Mouse (Mus musculus) lung, embryonic 14.5 days (tissue): ENCODE data around the gene Tmem63a. TPM values are rescaled to one million over a fixed set of nuclear protein-coding genes. Genes with fewer than 3 reads are reported as not detected.

Source experiments
- ATAC-seq: fragments of 200-750 bp; cut with Nextera tagmentation; 2 replicates; pipeline ENCODE4 v1.8.0; 2017; ENCODE audit warnings: mild to moderate bottlenecking, moderate TSS enrichment, moderate library complexity; ENCODE audit not compliant: insufficient read depth
- DNase-seq: peaks from one replicate; pipeline ENCODE4 v3.0.0-alpha.2; 2015
- H3K27ac ChIP-seq: fragments of 300-500 bp; sonication (generic); 2 replicates; pipeline ENCODE4 v1.5.1; 2014; ENCODE audit warnings: low read depth, mild to moderate bottlenecking, moderate library complexity
- H3K27me3 ChIP-seq: fragments of 300-500 bp; sonication (generic); 2 replicates; pipeline ENCODE4 v1.6.1; 2014; ENCODE audit warnings: low read length, control low read depth; ENCODE audit not compliant: insufficient read depth
- H3K36me3 ChIP-seq: fragments of 300-500 bp; sonication (generic); 2 replicates; pipeline ENCODE4 v1.6.1; 2014; ENCODE audit warnings: control low read depth; ENCODE audit not compliant: insufficient read depth
- H3K4me1 ChIP-seq: fragments of 300-500 bp; sonication (generic); 2 replicates; pipeline ENCODE4 v1.6.1; 2014; ENCODE audit warnings: antibody characterized with exemption, control low read depth; ENCODE audit not compliant: insufficient read depth
- H3K4me2 ChIP-seq: fragments of 300-500 bp; sonication (generic); 2 replicates; pipeline ENCODE4 v1.6.1; 2014; ENCODE audit warnings: mild to moderate bottlenecking
- H3K4me3 ChIP-seq: fragments of 300-500 bp; sonication (generic); 2 replicates; pipeline ENCODE4 v1.5.1; 2014; ENCODE audit warnings: low read depth, low read length
- H3K9ac ChIP-seq: fragments of 300-500 bp; sonication (generic); 2 replicates; pipeline ENCODE4 v1.6.1; 2014
- H3K9me3 ChIP-seq: fragments of 300-500 bp; sonication (generic); 2 replicates; pipeline ENCODE4 v1.6.1; 2016; ENCODE audit warnings: low read depth, low read length, control low read depth
- CTCF ChIP-seq: IDR thresholded peaks from 2 replicates; pipeline ENCODE4 v1.5.1; 2016; ENCODE audit warnings: antibody characterized with exemption, low read depth
- WGBS: fragments of 180-500 bp; shearing (Covaris S2); extraction: QIAGEN DNeasy Blood & Tissue Kit; methylation state at CpG from one replicate; pipeline ENCODE4 v1.1.7; 2014; 5-methylcytosine and 5-hydroxymethylcytosine counted together
- polyA plus RNA-seq: library from polyadenylated mRNA; unstranded; fragments of >200 nt; fragmentation: Nextera tagmentation; extraction: Ambion mirVana; gene quantifications from 2 replicates; pipeline ENCODE4 v1.2.1, GENCODE M21; 2014

The Tmem63a gene
- polyA plus RNA-seq, 1 experiment from 2014 or later: 10.9 TPM

DNA sequence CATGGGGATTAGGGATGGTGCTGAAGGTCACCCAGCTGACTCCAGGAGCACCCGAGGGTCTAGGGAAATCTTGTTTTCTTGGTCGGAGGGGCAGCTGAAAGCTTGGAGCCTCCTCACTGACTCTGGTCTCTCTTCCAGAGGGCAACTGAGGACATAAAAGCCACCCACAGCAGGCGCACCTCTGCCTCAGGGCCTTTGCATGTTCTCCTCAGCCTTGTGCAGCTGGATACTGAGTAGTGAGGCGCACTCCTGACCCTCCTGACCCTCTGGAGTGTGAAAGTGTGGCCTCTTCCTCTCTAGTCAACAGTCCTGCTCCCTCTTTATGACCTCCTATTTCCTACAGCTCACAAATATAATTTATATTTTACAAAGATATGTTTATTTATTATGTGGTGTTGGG is 73.9 kb downstream of the Tmem63a start:
- H3K4me3 ChIP-seq: no peak overlapping the region
- peak; percentile 24 for DNase-seq
- 74% methylated on average over 4 of the region's 4 CpGs for WGBS

DNA sequence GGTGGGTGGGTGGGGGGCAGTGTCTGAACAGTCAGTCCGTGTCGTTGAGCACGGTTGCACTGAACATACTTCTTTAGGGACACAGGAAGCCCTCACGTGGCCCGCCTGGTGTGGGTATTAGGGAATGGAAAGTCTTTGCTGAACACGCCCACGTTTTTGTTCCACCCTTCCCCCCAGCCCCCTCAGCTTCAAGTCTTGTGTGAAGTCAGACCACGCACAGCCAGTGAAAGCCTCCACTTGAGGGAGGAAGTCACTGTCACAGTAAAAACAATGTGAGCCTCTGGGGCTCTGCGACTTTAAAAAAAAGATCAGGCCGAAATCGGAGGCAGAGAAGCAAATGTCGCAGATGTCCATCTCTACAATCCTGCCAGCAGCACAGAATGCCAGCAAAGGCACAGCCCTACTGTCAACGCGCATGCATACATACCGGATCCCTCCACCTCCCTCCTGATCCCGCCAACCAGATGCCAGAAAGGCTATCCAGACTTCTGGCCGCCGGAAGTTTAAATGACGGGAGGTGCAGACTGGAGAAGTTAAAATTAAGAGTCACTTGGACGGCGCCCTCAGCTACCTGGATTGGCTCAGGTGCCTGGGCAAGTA is 74.5 kb downstream of the Tmem63a start:
- 0 out of 2 replicates have a peak, but pooled peaks have one; percentile 5 for TF ChIP-seq CTCF
- WGBS: 2% methylated on average over 21 of the region's 21 CpGs
- ATAC-seq (peak; percentile 62), DNase-seq (peak; percentile 71)
- 0 out of 2 replicates have a peak, but pooled peaks cover 4% of the 10 kb centered on the region for H3K4me1 ChIP-seq
- 0 out of 2 replicates have a peak overlapping the region, but pooled peaks have one; percentile 33 for H3K27ac ChIP-seq
- H3K36me3 ChIP-seq: no peaks in the 10 kb centered on the region
- H3K9ac ChIP-seq: peak overlapping the region; percentile 29; the same call in 1 of the 2 replicates
- no peaks in the 10 kb centered on the region for H3K27me3 ChIP-seq
- peak overlapping the region; percentile 91 for H3K4me2 ChIP-seq
- H3K9me3 ChIP-seq: no peaks in the 10 kb centered on the region
- H3K4me3 ChIP-seq: peak overlapping the region; percentile 41

More for the DNA sequence above, 73.9 kb downstream of the Tmem63a start:
- H3K4me2 ChIP-seq: peak overlapping the region; percentile 91
- H3K27ac ChIP-seq: no peak overlapping the region
- H3K36me3 ChIP-seq: no peaks in the 10 kb centered on the region
- no peaks in the 10 kb centered on the region for H3K9me3 ChIP-seq
- 0 out of 2 replicates have a peak, but pooled peaks cover 4% of the 10 kb centered on the region for H3K4me1 ChIP-seq
- no peak overlapping the region for H3K9ac ChIP-seq
- TF ChIP-seq CTCF: no peak
- H3K27me3 ChIP-seq: no peaks in the 10 kb centered on the region
- no peak for ATAC-seq

GRCm38 (mm10) chr1:181017212-181017711 is 75.1 kb downstream of the Tmem63a start:
- DNase-seq (peak; percentile 74), ATAC-seq (peak; percentile 81)
- WGBS: under 1% methylated on average over 22 of the region's 22 CpGs
- no peak for TF ChIP-seq CTCF
- Histone ChIP-seq H3K4me1 (0 out of 2 replicates have a peak, but pooled peaks cover 4% of the 10 kb centered on the region), H3K27me3 (no peaks in the 10 kb centered on the region), H3K36me3 (no peaks in the 10 kb centered on the region), H3K27ac (no peak overlapping the region; the same call in 1 of the 2 replicates), H3K4me2 (peak overlapping the region; percentile 91), H3K9ac (peak overlapping the region; percentile 29; the same call in 1 of the 2 replicates), H3K9me3 (no peaks in the 10 kb centered on the region), H3K4me3 (peak overlapping the region; percentile 41)

GRCm38 (mm10) chr1:181017890-181018420 is 75.8 kb downstream of the Tmem63a start:
- Histone ChIP-seq H3K4me2 (no peak overlapping the region), H3K27me3 (no peaks in the 10 kb centered on the region), H3K9ac (no peak overlapping the region), H3K27ac (no peak overlapping the region), H3K4me3 (no peak overlapping the region), H3K36me3 (no peaks in the 10 kb centered on the region), H3K9me3 (no peaks in the 10 kb centered on the region), H3K4me1 (0 out of 2 replicates have a peak, but pooled peaks cover 4% of the 10 kb centered on the region)
- ATAC-seq (no peak), DNase-seq (no peak)
- WGBS: 67% methylated on average over 13 of the region's 13 CpGs
- no peak for TF ChIP-seq CTCF

DNA sequence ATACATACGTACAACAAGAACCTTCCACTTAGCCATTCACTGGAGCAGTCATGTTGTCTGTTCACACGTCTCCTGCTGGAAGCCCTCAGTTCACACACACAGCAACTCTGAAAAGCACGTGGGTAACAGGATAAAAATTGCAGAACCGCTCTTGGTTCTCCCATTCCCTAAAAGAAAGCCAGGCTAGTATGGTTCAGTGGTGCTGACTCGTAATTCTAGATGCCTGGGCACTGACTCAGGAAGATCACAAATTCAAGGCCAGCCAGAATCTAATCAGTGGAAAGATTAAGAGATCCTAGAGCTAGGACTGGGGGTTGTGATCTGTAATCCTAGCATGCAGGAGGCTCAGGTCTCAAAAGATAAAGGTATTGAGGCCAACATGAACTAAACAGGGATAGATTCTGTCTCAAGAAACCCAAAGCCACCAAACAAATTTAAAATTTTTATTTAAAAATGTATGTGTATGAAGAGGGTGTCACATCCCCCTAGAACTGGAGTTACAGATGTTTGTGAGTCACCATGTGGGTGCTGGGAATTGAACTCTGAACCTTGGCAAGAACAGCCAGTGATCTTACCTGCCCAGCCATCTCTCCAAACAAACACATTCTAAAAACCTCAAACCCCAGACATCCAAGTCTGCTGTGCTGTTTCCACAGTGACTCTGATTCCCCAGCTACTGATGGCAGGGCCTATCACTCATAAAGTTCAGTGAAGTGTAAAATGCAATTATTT is 78.8 kb downstream of the Tmem63a start, which contains the start of gene Ephx1:
TSS of gene Ephx1 (minus strand) at position 149 of the 732 bp plus-strand sequence.
- DNase-seq: no peak
- WGBS: 38% methylated on average over 5 of the region's 5 CpGs
- ATAC-seq: no peak
- Histone ChIP-seq H3K27me3 (no peaks in the 10 kb centered on the region), H3K27ac (no peak within 1 kb of the TSS), H3K4me2 (no peak within 1 kb of the TSS), H3K9me3 (no peaks in the 10 kb centered on the region), H3K4me1 (0 out of 2 replicates have a peak, but pooled peaks cover 4% of the 10 kb centered on the region), H3K9ac (no peak within 1 kb of the TSS), H3K4me3 (no peak within 1 kb of the TSS), H3K36me3 (no peaks in the 10 kb centered on the region)
- no peak for TF ChIP-seq CTCF

- WGBS: 62% methylated on average over 7 of the region's 7 CpGs
- H3K9me3 ChIP-seq: no peaks in the 10 kb centered on the region
- no peak for DNase-seq
Measured at GRCm38 (mm10) chr1:181021488-181021865, 79.3 kb downstream of the Tmem63a start.

More at GRCm38 (mm10) chr1:181021488-181021865, 79.3 kb downstream of the Tmem63a start:
- Histone ChIP-seq H3K4me2 (no peak overlapping the region), H3K27me3 (no peaks in the 10 kb centered on the region), H3K9ac (no peak overlapping the region), H3K4me1 (no peaks in the 10 kb centered on the region), H3K36me3 (no peaks in the 10 kb centered on the region), H3K4me3 (no peak overlapping the region), H3K27ac (no peak overlapping the region)
- no peak for ATAC-seq
- no peak for TF ChIP-seq CTCF
